Comparison of ENCODE assay signal across 19 mouse cellular contexts in genomic region chr11:105836344-105836891, GRCm38 (mm10).
DNase-seq lines count a peak whose midpoint lies in the region; ATAC-seq and TF ChIP-seq lines count a peak whose summit lies in the region.
"Had no signal": no experiment of that assay in that cellular context is flagged by ENCODE, and none has a peak within 500 bp of the region (broad histone marks: within the 10 kb centered on the region; RNA-seq: fewer than 3 reads in every experiment).

No protein-coding gene starts in this region.

- H3K27me3 ChIP-seq in forebrain, embryonic 16.5 days (replicated peaks; ENCODE audit: control insufficient read depth, insufficient read depth, low read length) = no peaks in the 10 kb centered on the region
- no peaks in the 10 kb centered on the region for H3K27me3 ChIP-seq in forebrain, embryonic 13.5 days
- H3K27me3 ChIP-seq in liver, embryonic 16.5 days (ENCODE audit: control insufficient read depth, insufficient read depth, low read depth, low read length) = no peaks in the 10 kb centered on the region
- H3K27me3 ChIP-seq in intestine, embryonic 16.5 days (replicated peaks; ENCODE audit: control insufficient read depth, insufficient read depth, low read length) = no peaks in the 10 kb centered on the region
- H3K27me3 ChIP-seq: CH12.LX; embryonic facial prominence, embryonic 15.5 days; limb, embryonic 13.5 days; stomach, embryonic 15.5 days had no signal

- H3K9ac ChIP-seq in forebrain, embryonic 16.5 days (replicated peaks; ENCODE audit: low read depth, low read length) = no peak overlapping the region
- H3K9ac ChIP-seq in forebrain, embryonic 13.5 days = no peak overlapping the region
- H3K9ac ChIP-seq in liver, embryonic 16.5 days (ENCODE audit: low read depth, low read length) = no peak overlapping the region
- no peak overlapping the region for H3K9ac ChIP-seq in intestine, embryonic 16.5 days (ENCODE audit: low read depth, low read length)
- H3K9ac ChIP-seq: embryonic facial prominence, embryonic 15.5 days; hindbrain, embryonic 14.5 days; limb, embryonic 13.5 days; stomach, embryonic 15.5 days had no signal

- DNase-seq in left cerebral cortex, adult 11 months (ENCODE audit: low spot score) = peak; percentile 27
- no peak for DNase-seq in left cerebral cortex, adult 8-10 months (ENCODE audit: low spot score in 2 of 2)
- no peak for DNase-seq in right cerebral cortex, postnatal 14 days
- DNase-seq: adrenal gland, adult 8-10 months; cerebellum, adult 9-10 months; embryo, embryonic 11 days; thymus, adult 2 months had no signal

- TF ChIP-seq POLR2A in cortical plate, adult 2 months (IDR thresholded peaks at IDR 0.05; ENCODE audit: extremely low read depth, insufficient read depth, low read length) = no peak

- 0 out of 2 replicates have a peak overlapping the region, but pooled peaks have one; percentile 0 for H3K27ac ChIP-seq in forebrain, embryonic 16.5 days (ENCODE audit: low read length)
- H3K27ac ChIP-seq in forebrain, embryonic 13.5 days = no peak overlapping the region
- H3K27ac ChIP-seq in cortical plate, adult 2 months (ENCODE audit: insufficient read depth, low read length) = peak overlapping the region; percentile 77; the same call in 1 of the 2 replicates
- peak overlapping the region; percentile 41; the same call in 1 of the 2 replicates for H3K27ac ChIP-seq in liver, embryonic 16.5 days (ENCODE audit: low read length)
- no peak overlapping the region for H3K27ac ChIP-seq in intestine, embryonic 16.5 days (ENCODE audit: low read length)
- H3K27ac ChIP-seq: embryonic facial prominence, embryonic 15.5 days; hindbrain, embryonic 14.5 days; limb, embryonic 13.5 days; stomach, embryonic 15.5 days had no signal

- no peak for TF ChIP-seq CTCF in cortical plate, adult 2 months (IDR thresholded peaks at IDR 0.05; ENCODE audit: extremely low read depth, insufficient read depth, low read length)

- 72% methylated on average over 6 of the region's 6 CpGs for WGBS in forebrain, embryonic 16.5 days
- WGBS in forebrain, embryonic 13.5 days = 88% methylated on average over 6 of the region's 6 CpGs
- WGBS in liver, embryonic 16.5 days (ENCODE audit: insufficient replicate concordance) = 26% methylated on average over 6 of the region's 6 CpGs
- 88% methylated on average over 6 of the region's 6 CpGs for WGBS in intestine, embryonic 16.5 days

- no peak overlapping the region for H3K4me2 ChIP-seq in forebrain, embryonic 16.5 days (ENCODE audit: low read length)
- no peak overlapping the region for H3K4me2 ChIP-seq in forebrain, embryonic 13.5 days
- peak overlapping the region; percentile 27; the same call in 1 of the 2 replicates for H3K4me2 ChIP-seq in liver, embryonic 16.5 days (ENCODE audit: low read depth, low read length)
- H3K4me2 ChIP-seq in intestine, embryonic 16.5 days (ENCODE audit: low read depth, low read length) = no peak overlapping the region
- H3K4me2 ChIP-seq: embryonic facial prominence, embryonic 15.5 days; hindbrain, embryonic 14.5 days; limb, embryonic 13.5 days; stomach, embryonic 15.5 days had no signal

- ATAC-seq in forebrain, embryonic 16.5 days = no peak
- no peak for ATAC-seq in forebrain, embryonic 13.5 days
- ATAC-seq in liver, embryonic 16.5 days (ENCODE audit: low read depth) = peak; percentile 87
- ATAC-seq in intestine, embryonic 16.5 days = no peak
- ATAC-seq: intestine, postnatal 0 days; midbrain, embryonic 16.5 days had no signal

- no peak overlapping the region for H3K4me3 ChIP-seq in forebrain, embryonic 16.5 days (replicated peaks; ENCODE audit: low read length)
- no peak overlapping the region for H3K4me3 ChIP-seq in forebrain, embryonic 13.5 days
- H3K4me3 ChIP-seq in cortical plate, adult 2 months (ENCODE audit: insufficient read depth, low read length) = no peak overlapping the region
- no peak overlapping the region for H3K4me3 ChIP-seq in liver, embryonic 16.5 days (ENCODE audit: low read depth, low read length)
- no peak overlapping the region for H3K4me3 ChIP-seq in intestine, embryonic 16.5 days (ENCODE audit: low read length)
- H3K4me3 ChIP-seq: embryonic facial prominence, embryonic 15.5 days; limb, embryonic 13.5 days; stomach, embryonic 15.5 days had no signal

- no peaks in the 10 kb centered on the region for H3K4me1 ChIP-seq in forebrain, embryonic 16.5 days (replicated peaks; ENCODE audit: control insufficient read depth, insufficient read depth, low read length)
- no peaks in the 10 kb centered on the region for H3K4me1 ChIP-seq in forebrain, embryonic 13.5 days
- H3K4me1 ChIP-seq in cortical plate, adult 2 months (ENCODE audit: control insufficient read depth, insufficient read depth, low read length) = no peaks in the 10 kb centered on the region; the same call in 1 of the 2 replicates
- H3K4me1 ChIP-seq in liver, embryonic 16.5 days (ENCODE audit: control insufficient read depth, low read depth, low read length) = peaks cover 8% of the 10 kb centered on the region
- no peaks in the 10 kb centered on the region for H3K4me1 ChIP-seq in intestine, embryonic 16.5 days (ENCODE audit: control insufficient read depth, insufficient read depth, low read length)
- H3K4me1 ChIP-seq: embryonic facial prominence, embryonic 15.5 days; limb, embryonic 13.5 days; stomach, embryonic 15.5 days had no signal

- peaks cover 4% of the 10 kb centered on the region; the same call in 1 of the 2 replicates for H3K36me3 ChIP-seq in forebrain, embryonic 16.5 days (ENCODE audit: control insufficient read depth, insufficient read depth)
- peaks cover 7% of the 10 kb centered on the region; the same call in 1 of the 2 replicates for H3K36me3 ChIP-seq in forebrain, embryonic 13.5 days (ENCODE audit: poor library complexity, severe bottlenecking)
- H3K36me3 ChIP-seq in liver, embryonic 16.5 days (ENCODE audit: control insufficient read depth, insufficient read depth) = no peaks in the 10 kb centered on the region
- no peaks in the 10 kb centered on the region for H3K36me3 ChIP-seq in intestine, embryonic 16.5 days (ENCODE audit: control insufficient read depth, insufficient read depth, low read length)
- H3K36me3 ChIP-seq: stomach, embryonic 15.5 days had no signal

- no peaks in the 10 kb centered on the region for H3K9me3 ChIP-seq in forebrain, embryonic 16.5 days (ENCODE audit: control insufficient read depth, low read length)
- H3K9me3 ChIP-seq in forebrain, embryonic 13.5 days (replicated peaks) = no peaks in the 10 kb centered on the region
- H3K9me3 ChIP-seq in liver, embryonic 16.5 days (replicated peaks; ENCODE audit: control insufficient read depth, low read length) = no peaks in the 10 kb centered on the region
- H3K9me3 ChIP-seq in intestine, embryonic 16.5 days (ENCODE audit: control insufficient read depth, low read length) = no peaks in the 10 kb centered on the region
- H3K9me3 ChIP-seq: embryonic facial prominence, embryonic 15.5 days; limb, embryonic 13.5 days; stomach, embryonic 15.5 days had no signal

Comparison
In these comparisons a context has a peak if more than half of its experiments do, and no peak if none do; other contexts are left out.
1. H3K27ac ChIP-seq: peak in forebrain, embryonic 16.5 days (single experiment), cortical plate, adult 2 months (single experiment) and liver, embryonic 16.5 days (single experiment); none in forebrain, embryonic 13.5 days (single experiment) and intestine, embryonic 16.5 days (single experiment).